In the genomic region with DNA sequence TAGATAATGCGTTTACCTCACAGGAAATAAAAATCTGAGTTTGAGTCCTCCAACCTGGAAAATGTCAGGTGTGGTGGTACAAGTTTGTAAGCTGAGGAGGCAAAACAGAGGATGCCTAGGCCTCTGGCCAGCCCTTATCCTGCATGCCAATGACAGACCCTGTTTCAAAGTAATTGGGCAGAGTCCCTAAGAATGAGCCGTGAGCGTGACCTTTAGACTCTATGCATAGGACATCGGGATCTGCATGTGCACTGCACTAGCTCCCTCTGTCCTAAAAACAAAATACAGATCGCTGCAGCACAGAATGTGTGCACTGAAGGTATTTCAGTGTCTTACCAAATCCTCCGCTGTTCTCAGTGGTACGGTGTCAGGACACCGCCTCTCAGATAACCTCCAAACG, we compare ENCODE assay signal across 1 mouse cellular context.
TF ChIP-seq lines count a peak whose summit lies in the region.

No protein-coding gene starts in this region.

TF ChIP-seq in ES-E14, 5 proteins besides CTCF, POLR2A, EP300 and RAD21:
- TF ChIP-seq ZC3H11A (IDR thresholded peaks at IDR 0.05; ENCODE audit: borderline replicate concordance, low read depth, low read length), result no peak
- no peak for TF ChIP-seq HCFC1 (IDR thresholded peaks at IDR 0.05; ENCODE audit: borderline replicate concordance, insufficient read depth, low read length)
- peak; percentile 58; the same call in 1 of the 2 replicates for TF ChIP-seq ZNF384 (IDR thresholded peaks at IDR 0.05; ENCODE audit: low read depth, low read length)
